Mouse (Mus musculus) kidney, postnatal 4 days (tissue): ENCODE data around the gene Ndfip2.

Experiments used
- DNase-seq, 2 experiments: peaks; one replicate each; pipeline ENCODE4 v3.0.0; 2021; ENCODE audit warnings: mixed read lengths in 2 of 2

The Ndfip2 gene

GRCm38 (mm10) chr14:105258379-105259034 is at the start of gene Ndfip2:
Gene Ndfip2 (plus strand): TSS chr14:105258573.
- DNase-seq, result peak; percentile 86 to 92

DNA sequence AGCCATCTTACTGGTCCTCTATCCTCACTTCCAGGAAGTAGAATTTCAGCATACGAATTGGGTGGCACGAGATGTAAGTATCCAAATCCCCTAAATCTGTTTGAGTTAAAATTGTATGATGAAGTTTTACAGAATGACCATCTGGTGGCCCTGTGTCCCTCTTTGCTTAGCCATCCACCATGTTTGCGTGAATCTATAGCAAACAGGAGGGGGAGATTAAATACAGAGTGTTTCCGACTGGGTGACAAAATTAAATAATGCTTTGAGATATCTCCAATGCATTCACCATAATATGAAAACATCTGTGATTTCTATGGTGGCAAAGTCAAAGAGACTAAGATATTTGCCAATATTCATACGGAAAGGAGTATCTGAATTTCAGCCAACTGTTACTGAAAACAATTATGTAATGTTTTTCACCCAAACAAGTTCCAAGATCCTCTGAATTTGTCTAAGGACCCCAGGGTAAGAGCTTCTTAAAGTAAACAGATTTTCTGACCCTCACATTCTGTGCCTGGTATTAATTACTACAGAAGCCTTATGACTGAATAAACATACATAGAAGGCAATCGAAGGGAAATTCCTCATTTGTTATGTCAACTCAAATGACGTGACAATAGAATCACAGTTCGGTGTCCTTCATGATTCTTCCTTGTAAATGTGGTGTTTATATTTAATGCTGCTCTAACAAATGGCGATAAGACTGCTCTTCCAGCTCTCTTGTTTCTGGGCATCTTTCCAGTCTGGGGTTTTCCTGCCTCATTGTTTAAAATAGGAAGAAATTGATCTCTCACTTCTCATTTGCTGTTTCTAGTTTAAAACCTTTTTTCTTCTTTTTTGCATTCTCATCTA is 38.6 kb upstream of the Ndfip2 start:
- no peak for DNase-seq

- no peak for DNase-seq
Observed at GRCm38 (mm10) chr14:105222240-105222639, 36.1 kb upstream of the Ndfip2 start.

DNA sequence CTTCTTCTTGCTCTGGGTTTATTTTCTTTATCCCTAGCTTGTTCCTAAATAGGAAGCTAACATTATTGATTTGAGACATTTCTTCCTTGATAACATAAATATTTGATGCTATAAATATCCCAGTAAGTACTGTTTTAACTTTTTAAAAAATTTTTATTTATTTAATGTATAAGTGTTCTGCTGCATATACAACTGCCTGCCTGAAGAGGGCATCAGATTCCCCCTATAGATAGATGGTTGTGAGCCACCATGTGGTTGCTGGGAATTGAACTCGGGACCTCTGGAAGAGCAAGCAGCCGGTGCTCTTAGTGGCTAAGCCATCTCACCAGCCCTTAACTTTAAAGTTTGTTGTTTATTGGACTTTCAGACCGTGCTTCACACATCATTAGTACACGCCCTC is 32.6 kb upstream of the Ndfip2 start:
- DNase-seq, result no peak

DNA sequence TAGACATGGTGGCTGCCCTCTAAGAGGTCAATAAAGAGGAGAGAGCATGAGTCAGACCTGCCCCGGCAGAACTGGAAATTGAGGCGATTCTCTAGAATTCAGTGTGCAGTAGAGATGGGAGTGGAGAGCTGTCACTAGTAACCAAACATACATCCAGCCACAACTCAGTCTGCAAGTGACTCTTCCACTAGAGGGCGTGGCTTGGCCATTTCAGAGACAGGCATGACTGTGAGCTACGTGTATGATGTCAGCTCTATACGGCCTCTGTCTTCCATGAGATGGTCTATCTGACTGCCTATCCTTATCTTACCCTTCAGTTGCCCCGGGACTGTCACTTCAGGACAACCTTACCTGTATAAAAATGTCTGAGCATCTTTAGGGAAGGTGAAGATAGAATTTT is 26.0 kb upstream of the Ndfip2 start:
- DNase-seq, result peak; percentile 15 to 34

DNA sequence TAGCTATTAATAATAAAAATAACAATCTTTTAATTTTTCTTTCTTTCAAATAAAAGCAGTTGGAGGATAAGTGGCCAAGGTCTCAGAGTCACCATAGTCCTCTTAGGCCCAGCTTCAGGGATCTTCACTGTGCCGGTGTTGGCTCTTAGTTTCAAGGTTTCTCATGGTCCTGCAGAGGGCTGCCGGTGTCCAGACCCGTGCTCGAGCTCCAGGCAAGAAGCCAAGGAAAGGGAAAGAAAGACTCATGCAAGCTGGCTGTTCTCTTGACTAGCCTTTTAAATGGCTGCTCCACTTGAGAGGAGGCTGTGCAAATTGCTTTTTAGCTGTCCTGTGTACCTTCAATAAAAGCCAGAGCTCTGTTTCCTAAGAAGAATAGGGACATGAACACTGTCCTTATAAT is 21.8 kb upstream of the Ndfip2 start:
- DNase-seq, result peak in 1 of 2 experiments; percentile 3

GRCm38 (mm10) chr14:105237736-105238135 is 20.6 kb upstream of the Ndfip2 start:
- no peak for DNase-seq

DNA sequence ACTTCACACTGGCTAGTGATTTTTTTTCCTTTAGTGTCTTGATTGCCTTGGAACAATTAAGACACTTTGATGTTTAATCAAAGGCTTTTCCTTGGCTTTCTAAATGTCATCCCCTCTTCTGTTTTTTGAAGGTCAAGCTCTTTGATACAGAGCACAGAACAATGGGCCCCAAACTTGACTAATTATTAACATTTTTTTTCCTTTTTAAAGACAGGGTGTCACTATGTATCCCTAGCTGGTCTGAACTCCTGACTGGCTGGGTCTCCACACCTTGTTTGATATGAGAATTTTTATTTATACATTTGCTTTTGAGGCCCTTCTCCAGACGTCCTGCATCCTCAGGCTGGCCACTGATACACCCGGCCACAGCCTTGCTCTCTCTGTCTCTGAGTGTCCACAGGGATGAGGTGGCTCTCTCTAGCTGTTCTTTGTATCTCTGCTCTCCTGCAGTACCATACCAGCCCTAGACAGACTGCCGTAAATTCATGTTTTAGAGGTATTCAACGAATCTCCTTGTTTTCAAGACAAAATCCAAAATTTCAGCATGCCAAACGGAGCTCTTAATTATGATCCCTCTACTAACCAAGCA is 19.8 kb upstream of the Ndfip2 start:
- no peak for DNase-seq

DNA sequence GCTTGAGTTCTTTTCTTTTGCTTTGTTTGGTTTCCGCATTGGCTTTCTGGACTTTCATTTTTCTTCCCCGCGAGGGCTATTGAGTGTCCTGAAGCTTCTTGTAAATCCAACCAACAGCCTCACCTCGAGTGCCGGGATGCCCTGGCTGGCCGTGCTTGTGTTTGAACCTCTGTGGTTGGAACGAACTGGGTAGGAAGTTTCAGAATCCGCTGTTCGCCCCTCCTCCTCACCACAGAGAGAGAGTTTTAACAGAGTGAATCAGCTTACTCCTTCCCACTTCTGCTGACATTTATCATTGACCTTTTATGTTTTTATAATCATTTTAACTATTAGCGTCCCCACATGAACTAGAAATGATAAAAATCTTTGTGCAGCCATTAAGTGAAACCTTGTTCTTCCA is 18.3 kb upstream of the Ndfip2 start:
- no peak for DNase-seq

DNA sequence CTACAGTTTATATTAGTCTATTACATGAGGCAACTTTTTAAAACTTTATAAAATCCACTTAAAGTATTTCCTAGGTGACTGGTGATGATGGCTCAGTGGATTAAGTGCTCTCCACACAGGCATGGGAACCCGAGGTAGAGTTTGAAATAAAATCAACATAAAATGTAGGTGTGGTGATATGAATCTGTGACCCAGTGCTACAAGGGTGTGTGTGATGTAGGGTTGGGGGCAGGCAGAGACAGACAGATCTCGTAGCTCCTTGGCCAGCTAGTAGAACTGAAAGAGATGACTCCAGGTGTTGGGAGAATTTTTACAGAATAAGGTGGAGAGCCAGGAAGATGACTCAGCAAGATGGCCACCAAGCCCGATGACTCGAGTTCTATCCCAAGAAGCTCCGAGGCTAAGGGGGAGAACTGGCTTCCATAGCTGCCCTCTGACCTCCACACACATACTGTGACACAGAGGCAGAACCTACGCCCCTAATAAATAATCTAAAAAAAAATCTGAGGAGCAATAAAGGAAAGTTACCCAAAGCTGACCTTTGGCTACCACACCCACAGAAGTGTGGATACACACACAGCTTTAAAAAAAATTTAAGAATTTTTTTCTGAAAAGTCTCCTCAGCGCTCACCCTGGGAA is 14.4 kb upstream of the Ndfip2 start:
- DNase-seq, result no peak

DNA sequence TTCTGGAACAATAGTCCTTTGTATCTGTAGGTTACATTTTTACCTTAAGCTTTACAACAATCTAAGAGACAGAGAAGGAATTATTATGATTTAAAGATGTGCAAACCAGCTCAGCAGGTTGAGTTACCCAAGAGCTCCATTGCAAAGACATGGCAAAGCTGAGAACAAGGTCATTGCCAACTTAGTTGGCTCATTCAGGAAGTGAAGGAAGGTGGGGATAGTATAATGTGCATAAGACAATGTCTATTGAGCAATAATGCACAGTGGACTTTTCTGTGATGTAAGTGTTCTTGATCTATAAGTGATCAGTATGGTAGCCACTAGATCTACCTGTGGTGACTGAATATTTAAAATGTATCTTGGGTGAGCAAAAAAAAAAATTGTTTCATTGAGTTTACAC is 7.3 kb upstream of the Ndfip2 start:
- DNase-seq, result no peak

GRCm38 (mm10) chr14:105253304-105253703 is 5.1 kb upstream of the Ndfip2 start:
- no peak for DNase-seq

- DNase-seq, result no peak
Observed at GRCm38 (mm10) chr14:105254401-105254800, 4.0 kb upstream of the Ndfip2 start.

GRCm38 (mm10) chr14:105255620-105256019 is 2.8 kb upstream of the Ndfip2 start:
- peak in 1 of 2 experiments; percentile 31 for DNase-seq

DNA sequence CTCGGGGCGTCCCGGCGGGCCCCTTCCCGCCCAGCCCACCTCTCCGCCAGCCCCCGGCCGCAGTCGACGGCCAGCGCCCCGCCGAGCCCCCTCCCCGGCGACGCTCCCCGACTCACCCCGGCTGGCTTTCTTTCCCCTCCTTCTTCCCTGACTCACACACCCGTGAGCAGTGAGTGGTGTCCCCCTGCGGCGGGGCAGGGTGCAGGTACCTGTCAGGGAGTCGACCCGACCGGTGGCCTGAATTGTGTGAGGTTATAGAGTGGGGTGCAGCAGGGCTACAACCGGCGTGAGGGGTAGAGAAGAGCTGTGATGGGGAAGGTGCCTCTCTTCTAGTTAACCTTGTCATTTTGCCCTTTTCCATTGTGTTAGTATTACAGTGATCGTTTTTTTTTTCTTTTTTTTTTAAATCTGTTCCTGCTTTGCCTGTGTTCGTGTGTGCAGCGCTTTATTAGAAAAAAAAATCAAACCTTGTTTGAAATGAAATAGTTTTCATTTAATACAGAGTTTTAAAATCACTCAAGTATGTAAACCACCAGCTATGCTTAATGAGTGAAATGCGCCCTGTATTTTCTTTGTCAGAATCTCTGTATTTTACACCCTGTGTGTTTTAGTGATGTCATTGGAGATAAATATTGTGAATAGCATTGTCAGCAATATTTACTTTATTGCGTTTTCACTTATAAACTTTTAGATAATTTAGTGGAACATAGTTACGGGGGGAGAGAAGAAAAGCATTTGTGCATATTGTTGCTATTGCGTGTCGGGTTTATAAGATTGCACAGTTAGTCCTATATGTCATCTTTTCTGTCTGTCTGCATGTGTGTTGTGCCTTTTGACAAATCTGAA is 885 bp downstream of the Ndfip2 start:
- DNase-seq, result peak; percentile 54 to 68

DNA sequence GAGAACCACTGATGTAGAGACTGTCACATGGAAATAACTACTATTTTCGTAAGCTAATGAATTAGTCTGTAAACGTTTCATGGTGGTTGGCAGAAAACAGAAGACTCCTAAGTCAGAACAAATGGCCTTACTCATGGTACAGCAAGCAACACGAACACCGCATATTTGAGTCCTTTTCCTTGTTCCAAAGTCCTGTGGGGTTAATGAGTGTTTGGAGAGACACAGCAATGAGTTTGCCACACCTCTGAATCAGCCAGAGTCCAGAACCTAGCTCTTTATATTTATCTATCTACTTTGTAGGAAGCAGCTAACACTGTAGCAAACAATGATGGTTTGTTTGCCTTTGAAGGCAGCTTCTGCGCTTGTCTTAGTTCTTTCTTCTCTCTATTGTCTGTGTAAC is 4.5 kb downstream of the Ndfip2 start:
- DNase-seq, result no peak

DNA sequence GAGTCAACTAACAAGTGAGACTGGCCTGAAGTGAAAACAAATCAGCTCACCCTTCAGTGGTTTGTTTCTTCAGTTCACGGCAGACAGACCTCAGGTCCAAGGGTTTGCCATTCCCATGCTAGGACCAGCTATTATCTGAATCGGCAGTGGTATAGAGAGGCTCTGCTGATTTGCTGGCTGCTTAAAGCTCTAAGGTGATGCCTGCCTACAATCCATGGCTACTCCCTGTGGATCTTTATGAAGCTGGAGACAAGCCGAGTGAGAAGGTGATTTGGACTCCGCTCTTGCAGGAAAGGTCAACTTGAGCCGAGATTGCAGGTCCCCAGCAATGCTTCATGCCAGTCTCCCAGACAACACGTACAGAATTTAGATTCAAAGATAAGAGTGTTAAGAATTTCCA is 8.7 kb downstream of the Ndfip2 start:
- DNase-seq, result no peak

DNA sequence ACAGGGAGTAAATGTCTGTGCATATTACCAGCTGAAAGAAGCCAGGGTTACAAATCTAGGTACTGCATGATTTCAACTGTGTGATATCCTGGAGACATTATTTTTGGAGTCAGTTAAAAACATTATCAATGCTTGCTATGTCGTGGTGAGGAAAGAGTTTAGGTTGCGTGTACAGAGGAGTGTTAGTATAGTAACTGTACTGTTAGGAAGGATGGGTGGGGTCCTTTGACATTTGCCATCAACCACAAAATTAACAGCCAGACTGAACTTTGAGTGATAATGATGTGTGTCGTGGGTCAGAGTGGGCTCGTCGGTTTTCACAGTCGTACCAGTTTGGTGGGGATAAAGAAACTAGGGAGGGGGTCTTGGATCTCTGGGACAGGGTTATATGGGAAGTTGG is 13.7 kb downstream of the Ndfip2 start:
- no peak for DNase-seq

DNA sequence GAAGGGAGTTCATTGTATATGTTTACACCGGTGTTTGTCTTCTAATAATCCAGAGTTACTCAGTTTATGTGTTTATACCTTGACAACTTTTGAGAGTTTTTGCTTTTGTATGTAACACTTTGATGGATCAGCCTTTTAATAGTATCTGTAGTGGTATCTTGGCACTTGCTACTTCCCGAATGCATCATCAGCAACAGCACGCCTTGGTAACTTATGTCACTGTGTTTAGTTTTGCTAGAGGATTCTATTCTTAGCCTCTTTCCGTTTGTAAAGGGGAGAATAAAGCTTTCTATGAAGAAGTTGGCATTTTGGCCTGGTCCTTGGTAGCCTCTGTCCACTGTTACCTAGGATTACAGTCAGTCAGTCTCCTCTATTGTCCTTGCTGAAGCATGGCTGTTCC is 14.2 kb downstream of the Ndfip2 start:
- DNase-seq, result no peak

- DNase-seq, result no peak
Observed at GRCm38 (mm10) chr14:105275196-105275595, 16.8 kb downstream of the Ndfip2 start.

- DNase-seq, result no peak
Observed at GRCm38 (mm10) chr14:105277277-105277676, 18.9 kb downstream of the Ndfip2 start.

GRCm38 (mm10) chr14:105284062-105284461 is 25.7 kb downstream of the Ndfip2 start:
- DNase-seq, result no peak
